8 mouse cellular contexts compared by ENCODE assay signal in the genomic region with DNA sequence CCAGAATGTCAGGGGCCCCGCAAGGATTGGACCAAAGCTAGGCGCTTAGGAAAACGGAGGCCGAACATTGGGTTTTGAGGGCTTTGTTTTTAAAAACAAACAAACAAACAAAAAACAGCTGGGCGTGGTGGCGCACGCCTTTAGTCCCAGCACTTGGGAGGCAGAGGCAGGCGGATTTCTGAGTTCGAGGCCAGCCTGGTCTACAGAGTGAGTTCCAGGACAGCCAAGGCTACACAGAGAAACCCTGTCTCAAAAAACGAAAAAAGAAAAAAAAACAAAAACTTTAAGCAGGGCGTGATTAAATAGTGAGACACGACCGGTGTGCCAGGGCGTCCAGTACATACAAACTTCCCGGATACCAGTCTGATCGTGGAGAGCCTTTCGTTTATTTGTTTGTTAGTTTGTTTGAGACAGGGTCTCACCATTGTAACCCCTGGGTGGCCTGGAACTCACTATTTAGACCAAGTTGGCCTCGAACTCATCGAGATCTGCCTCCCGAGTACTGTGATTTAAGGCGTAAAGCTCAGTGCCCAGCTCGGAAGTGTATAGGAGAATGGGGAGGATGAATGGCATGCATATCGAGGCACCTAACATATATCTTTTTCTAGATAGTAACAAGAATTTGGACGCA. TPM values are rescaled to one million over a fixed set of nuclear protein-coding genes. Genes with fewer than 3 reads are reported as not detected.
A peak's percentile ranks its signal among the peaks of the same experiment; 100 is the strongest.
DNase-seq lines count a peak whose midpoint lies in the region; ATAC-seq and TF ChIP-seq lines count a peak whose summit lies in the region.

No protein-coding gene starts in this region.

- H3K9me3 ChIP-seq in neural tube, embryonic 11.5 days (ENCODE audit: control insufficient read depth, low read length) = no peaks in the 10 kb centered on the region
- no peaks in the 10 kb centered on the region for H3K9me3 ChIP-seq in limb, embryonic 12.5 days
- no peaks in the 10 kb centered on the region for H3K9me3 ChIP-seq in stomach, embryonic 16.5 days (replicated peaks; ENCODE audit: control insufficient read depth, low read length)

- H3K4me1 ChIP-seq in cerebellum, adult 2 months (ENCODE audit: control insufficient read depth, insufficient read depth, low read length) = peaks cover 36% of the 10 kb centered on the region
- H3K4me1 ChIP-seq in neural tube, embryonic 11.5 days (ENCODE audit: control insufficient read depth, insufficient read depth, low read length) = peaks cover 10% of the 10 kb centered on the region
- H3K4me1 ChIP-seq in limb, embryonic 12.5 days (replicated peaks) = peaks cover 33% of the 10 kb centered on the region
- H3K4me1 ChIP-seq in stomach, embryonic 16.5 days (ENCODE audit: control insufficient read depth, insufficient read depth, low read length) = peaks cover 39% of the 10 kb centered on the region

- H3K27me3 ChIP-seq in cerebellum, adult 2 months (ENCODE audit: control insufficient read depth, insufficient read depth, low read length) = no peaks in the 10 kb centered on the region
- H3K27me3 ChIP-seq in neural tube, embryonic 11.5 days (ENCODE audit: control insufficient read depth, insufficient read depth, low read length) = no peaks in the 10 kb centered on the region
- H3K27me3 ChIP-seq in limb, embryonic 12.5 days = no peaks in the 10 kb centered on the region
- no peaks in the 10 kb centered on the region for H3K27me3 ChIP-seq in stomach, embryonic 16.5 days (ENCODE audit: control insufficient read depth, insufficient read depth, low read length)

- H3K36me3 ChIP-seq in neural tube, embryonic 11.5 days (ENCODE audit: control insufficient read depth, insufficient read depth, low read length) = peaks cover 3% of the 10 kb centered on the region
- peaks cover 31% of the 10 kb centered on the region for H3K36me3 ChIP-seq in limb, embryonic 12.5 days
- no peaks in the 10 kb centered on the region for H3K36me3 ChIP-seq in stomach, embryonic 16.5 days (ENCODE audit: control insufficient read depth, insufficient read depth, low read length)

- 0 out of 2 replicates have a peak, but pooled peaks have one; percentile 7 for ATAC-seq in neural tube, embryonic 11.5 days (ENCODE audit: insufficient read depth, low FRiP score, low TSS enrichment)
- peak; percentile 11; the same call in 1 of the 2 replicates for ATAC-seq in limb, embryonic 12.5 days (ENCODE audit: insufficient number of reproducible peaks, insufficient read depth, low FRiP score, low TSS enrichment, low read depth)
- no peak for ATAC-seq in stomach, embryonic 16.5 days (ENCODE audit: insufficient read depth, low FRiP score)

- peak overlapping the region; percentile 56; the same call in 1 of the 2 replicates for H3K27ac ChIP-seq in cerebellum, adult 2 months (ENCODE audit: insufficient read depth, low read length)
- peak overlapping the region; percentile 54; the same call in 1 of the 2 replicates for H3K27ac ChIP-seq in neural tube, embryonic 11.5 days (ENCODE audit: low read depth, low read length)
- peak overlapping the region; percentile 95 for H3K27ac ChIP-seq in limb, embryonic 12.5 days
- peak overlapping the region; percentile 89 for H3K27ac ChIP-seq in stomach, embryonic 16.5 days (ENCODE audit: low read length)

- peak overlapping the region; percentile 88 for H3K4me2 ChIP-seq in neural tube, embryonic 11.5 days (ENCODE audit: low read depth)
- H3K4me2 ChIP-seq in limb, embryonic 12.5 days = peak overlapping the region; percentile 88
- peak overlapping the region; percentile 97 for H3K4me2 ChIP-seq in stomach, embryonic 16.5 days (ENCODE audit: low read depth, low read length)

- TF ChIP-seq POLR2A in cerebellum, adult 2 months (IDR thresholded peaks at IDR 0.05; ENCODE audit: borderline replicate concordance, insufficient read depth, low read length) = no peak

- peak overlapping the region; percentile 75 for H3K9ac ChIP-seq in neural tube, embryonic 11.5 days (ENCODE audit: low read length)
- H3K9ac ChIP-seq in limb, embryonic 12.5 days (replicated peaks) = peak overlapping the region; percentile 83
- H3K9ac ChIP-seq in stomach, embryonic 16.5 days (ENCODE audit: low read length) = peak overlapping the region; percentile 86

- no peak for TF ChIP-seq CTCF in cerebellum, adult 2 months (IDR thresholded peaks at IDR 0.05; ENCODE audit: borderline replicate concordance, insufficient read depth, low read depth, low read length)

- 15% methylated on average over 24 of the region's 24 CpGs for WGBS in cerebellum, adult 2 months
- WGBS in neural tube, embryonic 11.5 days = 26% methylated on average over 24 of the region's 24 CpGs
- WGBS in limb, embryonic 12.5 days = 28% methylated on average over 24 of the region's 24 CpGs
- 20% methylated on average over 24 of the region's 24 CpGs for WGBS in stomach, embryonic 16.5 days

- peak in 1 of 2 experiments; percentile 38 for DNase-seq in cerebellum, adult 2 months
- no peak for DNase-seq in cerebellum, adult 9-10 months
- no peak for DNase-seq in neural tube, embryonic 11.5 days (ENCODE audit: low spot score)
- no peak for DNase-seq in neural tube, embryonic 10.5 days (ENCODE audit: extremely low spot score, low spot score)
- DNase-seq in left cerebral cortex, adult 18-20 months (ENCODE audit: low spot score in 2 of 2) = no peak
- DNase-seq in gastrocnemius, postnatal 25 days = no peak

- H3K4me3 ChIP-seq in cerebellum, adult 2 months (replicated peaks; ENCODE audit: insufficient read depth, low read depth, low read length) = peak overlapping the region; percentile 53
- H3K4me3 ChIP-seq in neural tube, embryonic 11.5 days (ENCODE audit: low read depth, low read length) = peak overlapping the region; percentile 90
- peak overlapping the region; percentile 86 for H3K4me3 ChIP-seq in limb, embryonic 12.5 days (replicated peaks)
- H3K4me3 ChIP-seq in stomach, embryonic 16.5 days (replicated peaks; ENCODE audit: low read length) = peak overlapping the region; percentile 91

RNA-seq across cellular contexts. Expression of gene Senp3, which starts 0.4 kb away (rescaled TPM):
- 110 and 152 TPM in 2 replicates for polyA plus RNA-seq in cerebellum, adult 2 months (2012; rRNA removed)
- polyA plus RNA-seq in neural tube, embryonic 11.5 days (2014; fragmentation: Nextera tagmentation; extraction: Ambion mirVana) = 88.6 and 93.8 TPM in 2 replicates
- polyA plus RNA-seq in limb, embryonic 12.5 days (2016; fragmentation: Nextera tagmentation; extraction: Ambion mirVana) = 132 and 140 TPM in 2 replicates
- polyA plus RNA-seq in stomach, embryonic 16.5 days (2015; fragmentation: Nextera tagmentation; extraction: Ambion mirVana) = 66.3 and 68.5 TPM in 2 replicates
- total RNA-seq in left cerebral cortex, adult 18-20 months (2021) = 10 to 100 TPM; 91.4 to 98.7 TPM
- total RNA-seq in gastrocnemius, postnatal 25 days (2021) = 10 to 100 TPM; 19.1 to 23.5 TPM

RNA-seq across cellular contexts. Expression of gene Tnfsf13, which starts 3.3 kb away (rescaled TPM):
- 4.8 and 4.9 TPM in 2 replicates for polyA plus RNA-seq in cerebellum, adult 2 months (2012; rRNA removed)
- polyA plus RNA-seq in neural tube, embryonic 11.5 days (2014; fragmentation: Nextera tagmentation; extraction: Ambion mirVana) = 0.19 TPM in 1 of 2 replicates, not detected in the other
- polyA plus RNA-seq in limb, embryonic 12.5 days (2016; fragmentation: Nextera tagmentation; extraction: Ambion mirVana) = 0.58 and 1.0 TPM in 2 replicates
- 0.59 and 1.0 TPM in 2 replicates for polyA plus RNA-seq in stomach, embryonic 16.5 days (2015; fragmentation: Nextera tagmentation; extraction: Ambion mirVana)
- total RNA-seq in left cerebral cortex, adult 18-20 months (2021) = 1 to 10 TPM; 1.6 to 2.9 TPM
- total RNA-seq in gastrocnemius, postnatal 25 days (2021) = 1 to 10 TPM in 1 of 2 experiments, under 1 TPM in 1; 0.67 to 1.5 TPM

RNA-seq across cellular contexts. Expression of gene Eif4a1, which starts 10.1 kb away (rescaled TPM):
- polyA plus RNA-seq in cerebellum, adult 2 months (2012; rRNA removed) = 316 and 321 TPM in 2 replicates
- 781 and 824 TPM in 2 replicates for polyA plus RNA-seq in neural tube, embryonic 11.5 days (2014; fragmentation: Nextera tagmentation; extraction: Ambion mirVana)
- 569 and 701 TPM in 2 replicates for polyA plus RNA-seq in limb, embryonic 12.5 days (2016; fragmentation: Nextera tagmentation; extraction: Ambion mirVana)
- polyA plus RNA-seq in stomach, embryonic 16.5 days (2015; fragmentation: Nextera tagmentation; extraction: Ambion mirVana) = 454 and 462 TPM in 2 replicates
- total RNA-seq in left cerebral cortex, adult 18-20 months (2021) = 100 to 1,000 TPM; 289 to 295 TPM
- total RNA-seq in gastrocnemius, postnatal 25 days (2021) = 100 to 1,000 TPM in 1 of 2 experiments, 10 to 100 TPM in 1; 99.8 to 102 TPM

RNA-seq across cellular contexts. Expression of gene Tnfsf12, which starts 13.3 kb away (rescaled TPM):
- 31.2 and 35.3 TPM in 2 replicates for polyA plus RNA-seq in cerebellum, adult 2 months (2012; rRNA removed)
- 1.5 and 1.7 TPM in 2 replicates for polyA plus RNA-seq in neural tube, embryonic 11.5 days (2014; fragmentation: Nextera tagmentation; extraction: Ambion mirVana)
- 2.2 and 3.7 TPM in 2 replicates for polyA plus RNA-seq in limb, embryonic 12.5 days (2016; fragmentation: Nextera tagmentation; extraction: Ambion mirVana)
- polyA plus RNA-seq in stomach, embryonic 16.5 days (2015; fragmentation: Nextera tagmentation; extraction: Ambion mirVana) = 8.8 and 9.6 TPM in 2 replicates
- total RNA-seq in left cerebral cortex, adult 18-20 months (2021) = 10 to 100 TPM; 11.5 to 12.1 TPM
- total RNA-seq in gastrocnemius, postnatal 25 days (2021) = 10 to 100 TPM in 1 of 2 experiments, 1 to 10 TPM in 1; 8.3 to 11.6 TPM

RNA-seq across cellular contexts. Expression of gene Tnfsfm13, which starts 13.6 kb away (rescaled TPM):
- 3.3 and 4.2 TPM in 2 replicates for polyA plus RNA-seq in cerebellum, adult 2 months (2012; rRNA removed)
- 1.4 and 1.5 TPM in 2 replicates for polyA plus RNA-seq in neural tube, embryonic 11.5 days (2014; fragmentation: Nextera tagmentation; extraction: Ambion mirVana)
- 1.7 TPM in 2 replicates for polyA plus RNA-seq in limb, embryonic 12.5 days (2016; fragmentation: Nextera tagmentation; extraction: Ambion mirVana)
- 2.9 and 4.2 TPM in 2 replicates for polyA plus RNA-seq in stomach, embryonic 16.5 days (2015; fragmentation: Nextera tagmentation; extraction: Ambion mirVana)
- 1 to 10 TPM; 1.7 to 4.1 TPM for total RNA-seq in left cerebral cortex, adult 18-20 months (2021)
- 1 to 10 TPM in 1 of 2 experiments, under 1 TPM in 1; 0.87 to 2.1 TPM for total RNA-seq in gastrocnemius, postnatal 25 days (2021)
